22 mouse cellular contexts compared by ENCODE assay signal in the genomic region with DNA sequence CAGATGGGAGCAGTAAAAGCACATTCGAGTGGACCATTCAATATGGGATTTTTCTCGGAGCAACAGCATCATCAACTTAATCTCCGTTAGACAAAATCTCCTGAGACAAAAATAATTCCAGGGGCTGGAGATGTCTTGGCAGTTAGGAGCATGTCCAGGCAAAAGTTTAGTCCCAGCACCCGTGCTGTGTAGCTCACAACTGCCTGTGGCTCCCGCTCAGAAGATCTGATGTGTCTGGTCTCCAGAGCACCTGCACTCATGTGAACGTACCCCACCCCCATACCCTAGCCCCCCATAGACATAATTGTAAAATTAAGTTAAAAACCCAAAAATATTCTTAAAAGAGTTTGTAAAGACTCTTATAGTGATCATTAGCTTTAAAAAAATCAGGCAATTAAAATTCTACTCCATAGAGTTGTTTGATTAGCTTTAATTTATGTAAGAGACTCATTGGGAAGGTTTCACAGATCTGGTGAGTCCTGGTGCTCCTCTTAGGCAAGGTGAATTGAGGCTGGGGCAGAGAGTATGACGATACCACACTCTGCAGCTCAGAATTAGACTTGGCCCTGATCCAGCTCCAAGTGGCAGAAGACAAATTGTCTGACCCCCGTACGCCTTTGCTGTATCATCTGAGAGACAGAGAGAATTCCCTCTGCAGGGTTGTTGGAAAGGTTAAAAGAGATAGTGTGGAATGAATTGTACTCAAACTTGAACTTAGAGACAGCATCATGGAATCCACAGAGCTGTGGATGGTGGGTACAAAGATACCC. TPM values are rescaled to one million over a fixed set of nuclear protein-coding genes. Genes with fewer than 3 reads are reported as not detected.
DNase-seq lines count a peak whose midpoint lies in the region; ATAC-seq and TF ChIP-seq lines count a peak whose summit lies in the region.
"Had no signal": no experiment of that assay in that cellular context is flagged by ENCODE, and none has a peak within 500 bp of the region (broad histone marks: within the 10 kb centered on the region; RNA-seq: fewer than 3 reads in every experiment).

No protein-coding gene starts in this region.

- no peaks in the 10 kb centered on the region for H3K27me3 ChIP-seq in heart, embryonic 14.5 days (ENCODE audit: control insufficient read depth, insufficient read depth, low read length)
- H3K27me3 ChIP-seq in heart, adult 2 months (ENCODE audit: control insufficient read depth, insufficient read depth, low read length), result no peaks in the 10 kb centered on the region
- no peaks in the 10 kb centered on the region for H3K27me3 ChIP-seq in kidney, adult 2 months (replicated peaks; ENCODE audit: control insufficient read depth, insufficient read depth, low read length)
- H3K27me3 ChIP-seq: embryonic facial prominence, embryonic 15.5 days; stomach, embryonic 15.5 days had no signal

- no peak for TF ChIP-seq EP300 in heart, adult 2 months (IDR thresholded peaks at IDR 0.05; ENCODE audit: insufficient read depth, low read depth, low read length)

- no peak for TF ChIP-seq POLR2A in heart, adult 2 months (IDR thresholded peaks at IDR 0.05; ENCODE audit: insufficient read depth, low read depth, low read length)
- no peak for TF ChIP-seq POLR2A in kidney, adult 2 months (IDR thresholded peaks at IDR 0.05; ENCODE audit: low read depth, low read length)

- peak overlapping the region; percentile 21; the same call in 1 of the 2 replicates for H3K9ac ChIP-seq in heart, embryonic 14.5 days (ENCODE audit: low read length)
- H3K9ac ChIP-seq in heart, adult 2 months (ENCODE audit: low read depth, low read length), result no peak overlapping the region
- H3K9ac ChIP-seq: embryonic facial prominence, embryonic 15.5 days; stomach, embryonic 15.5 days had no signal

- H3K4me3 ChIP-seq in heart, embryonic 14.5 days (ENCODE audit: control insufficient read depth in 1 of 2, insufficient read depth in 1 of 2, low read depth in 1 of 2, low read length in 2 of 2), result no peak overlapping the region
- no peak overlapping the region for H3K4me3 ChIP-seq in heart, adult 2 months
- H3K4me3 ChIP-seq in kidney, adult 2 months (ENCODE audit: insufficient read depth, low read depth, low read length), result no peak overlapping the region
- H3K4me3 ChIP-seq: embryonic facial prominence, embryonic 15.5 days; gastrocnemius, adult 2 months; left cerebral cortex, adult 2 months; stomach, embryonic 15.5 days had no signal

- no peaks in the 10 kb centered on the region for H3K9me3 ChIP-seq in heart, embryonic 14.5 days (ENCODE audit: control insufficient read depth, low read length)
- H3K9me3 ChIP-seq: embryonic facial prominence, embryonic 15.5 days; stomach, embryonic 15.5 days had no signal

- no peak for ATAC-seq in heart, embryonic 14.5 days (ENCODE audit: insufficient number of reproducible peaks, insufficient read depth, low FRiP score, low read depth)
- ATAC-seq: CD4-positive, CD25-positive, alpha-beta regulatory T cell, adult 4 months; forebrain, embryonic 14.5 days had no signal

- DNase-seq in cerebellum, postnatal 14 days, result peak; percentile 37 to 54
- DNase-seq in cerebellum, postnatal 25 days, result no peak
- DNase-seq in heart, adult 2 months, result no peak
- DNase-seq in thymus, postnatal 0 days (ENCODE audit: low spot score), result peak; percentile 34
- no peak for DNase-seq in thymus, postnatal 25 days
- peak; percentile 55 for DNase-seq in thymus, postnatal 4 days
- DNase-seq in kidney, adult 2 months, result no peak
- DNase-seq: adrenal gland, postnatal 25 days; cerebellum, adult 11 months; cerebellum, adult 9-11 months; embryo, embryonic 11 days; gastrocnemius, adult 2 months; kidney, adult 11 months; kidney, postnatal 10 days; lung, postnatal 4 days had no signal

- peak overlapping the region; percentile 65 for H3K4me2 ChIP-seq in heart, embryonic 14.5 days (ENCODE audit: low read length)
- H3K4me2 ChIP-seq: embryonic facial prominence, embryonic 15.5 days; stomach, embryonic 15.5 days had no signal

- H3K79me2 ChIP-seq in heart, adult 2 months (replicated peaks; ENCODE audit: control insufficient read depth, insufficient read depth, low read length), result no peaks in the 10 kb centered on the region

- 33% methylated on average over 9 of the region's 9 CpGs for WGBS in heart, embryonic 14.5 days
- WGBS in heart, adult 2 months, result 45% methylated on average over 9 of the region's 9 CpGs
- 57% methylated on average over 9 of the region's 9 CpGs for whole genome bisulfite sequencing in kidney, adult 2 months

- H3K4me1 ChIP-seq in heart, embryonic 14.5 days (ENCODE audit: control insufficient read depth in 2 of 2, insufficient read depth in 2 of 2, low read length in 2 of 2), result peaks cover 25 to 31% of the 10 kb centered on the region in 2 experiments
- no peaks in the 10 kb centered on the region; the same call in 1 of the 2 replicates for H3K4me1 ChIP-seq in heart, adult 2 months (ENCODE audit: control insufficient read depth, insufficient read depth, low read length)
- H3K4me1 ChIP-seq in kidney, adult 2 months (ENCODE audit: control insufficient read depth, insufficient read depth, low read length), result no peaks in the 10 kb centered on the region

- no peaks in the 10 kb centered on the region for H3K36me3 ChIP-seq in heart, embryonic 14.5 days (ENCODE audit: control insufficient read depth, insufficient read depth, low read length)
- no peaks in the 10 kb centered on the region for H3K36me3 ChIP-seq in heart, adult 2 months (ENCODE audit: control insufficient read depth, insufficient read depth, low read length)
- no peaks in the 10 kb centered on the region for H3K36me3 ChIP-seq in kidney, adult 2 months (ENCODE audit: control insufficient read depth, insufficient read depth, low read length)
- H3K36me3 ChIP-seq: embryonic facial prominence, embryonic 15.5 days; stomach, embryonic 15.5 days had no signal

- no peak for TF ChIP-seq CTCF in heart, adult 2 months (IDR thresholded peaks at IDR 0.05)
- TF ChIP-seq CTCF in kidney, adult 2 months (conservative IDR thresholded peaks at IDR 0.05; ENCODE audit: insufficient read depth, insufficient read length, low read depth, low read length), result no peak

- peak overlapping the region in 1 of 2 experiments; percentile 78; a peak in 2 of 4 replicates for H3K27ac ChIP-seq in heart, embryonic 14.5 days (replicated peaks in 1 of 2; ENCODE audit: control insufficient read depth in 1 of 2, insufficient read depth in 1 of 2, low read depth in 2 of 2, low read length in 2 of 2)
- no peak overlapping the region for H3K27ac ChIP-seq in heart, adult 2 months
- no peak overlapping the region for H3K27ac ChIP-seq in kidney, adult 2 months (ENCODE audit: insufficient read depth, low read depth, low read length)
- H3K27ac ChIP-seq: embryonic facial prominence, embryonic 15.5 days; gastrocnemius, adult 2 months; left cerebral cortex, adult 2 months; stomach, embryonic 15.5 days had no signal

- intact Hi-C loops in heart, adult 2 months (cut with DNase I), result no loop called here

RNA-seq across cellular contexts. Expression of gene Colq, which starts 13.0 kb away (rescaled TPM):
- polyA plus RNA-seq in heart, embryonic 14.5 days (2014; fragmentation: Nextera tagmentation; extraction: Ambion mirVana), result 8.5 and 8.9 TPM in 2 replicates
- 10 to 100 TPM; 10.0 to 11.3 TPM for total RNA-seq in heart, adult 2 months (2021)
- 12.6 and 14.7 TPM in 2 replicates for polyA plus RNA-seq in heart, adult 2 months (2012; rRNA removed)
- 91.4 and 93.9 TPM in 2 replicates for polyA plus RNA-seq in thymus, postnatal 0 days (2015; fragmentation: Nextera tagmentation; extraction: Ambion mirVana)
- 0.27 and 1.2 TPM in 2 replicates for polyA plus RNA-seq in kidney, adult 2 months (2012; rRNA removed)
- total RNA-seq: adrenal gland, postnatal 25 days had no signal
- polyA plus RNA-seq: hindbrain, embryonic 11.5 days had no signal

Comparison
In these comparisons a context has a peak if more than half of its experiments do, and no peak if none do; other contexts are left out.
1. DNase-seq: peak in cerebellum, postnatal 14 days (2 of 2), thymus, postnatal 0 days (single experiment) and thymus, postnatal 4 days (single experiment); none in cerebellum, postnatal 25 days (0 of 2), heart, adult 2 months (0 of 2), thymus, postnatal 25 days (single experiment) and kidney, adult 2 months (single experiment).